Mouse (Mus musculus) stomach, postnatal 0 days (tissue): ENCODE results near the gene Pou3f1.

Experiments used
- CTCF ChIP-seq: IDR thresholded peaks from 2 replicates; pipeline ENCODE4 v1.5.1; 2016; ENCODE audit warnings: antibody characterized with exemption, low read depth, mild to moderate bottlenecking, moderate library complexity
- EP300 ChIP-seq: optimal IDR thresholded peaks from 2 replicates; pipeline ENCODE3; 2016; ENCODE audit warnings: antibody characterized with exemption

- TF ChIP-seq EP300 (no peak), CTCF (no peak)
Measured at GRCm38 (mm10) chr4:124675958-124676357, 19.4 kb downstream of the Pou3f1 start.
